Mouse (Mus musculus) liver, embryonic 16.5 days (tissue): ENCODE measurements around the gene Kpna7. TPM values are rescaled to one million over a fixed set of nuclear protein-coding genes. Genes with fewer than 3 reads are reported as not detected.
"Not testable (repeated sequence)": the region's sequence is repeated elsewhere in the genome, so short reads cannot be mapped to it uniquely, and the experiment has no call there.

Experiments used
- ATAC-seq: fragments of 200-750 bp; cut with Nextera tagmentation; 2 replicates; pipeline ENCODE4 v1.8.0; 2017; ENCODE audit warnings: low read depth, mild to moderate bottlenecking, moderate number of reproducible peaks, moderate library complexity
- H3K27ac ChIP-seq: fragments of 300-500 bp; sonication (generic); 2 replicates; pipeline ENCODE4 v1.5.1; 2014; ENCODE audit warnings: mild to moderate bottlenecking, low read length
- H3K27me3 ChIP-seq: fragments of 300-500 bp; sonication (generic); 2 replicates; pipeline ENCODE4 v1.6.1; 2014; ENCODE audit warnings: low read depth, low read length, mixed read lengths; ENCODE audit not compliant: control insufficient read depth, insufficient read depth
- H3K36me3 ChIP-seq: fragments of 300-500 bp; sonication (generic); 2 replicates; pipeline ENCODE4 v1.6.1; 2014; ENCODE audit warnings: mild to moderate bottlenecking; ENCODE audit not compliant: control insufficient read depth, insufficient read depth
- H3K4me1 ChIP-seq: fragments of 300-500 bp; sonication (generic); 2 replicates; pipeline ENCODE4 v1.6.1; 2014; ENCODE audit warnings: low read depth, low read length, mixed read lengths; ENCODE audit not compliant: control insufficient read depth
- H3K4me2 ChIP-seq: fragments of 300-500 bp; sonication (generic); 2 replicates; pipeline ENCODE4 v1.6.1; 2014; ENCODE audit warnings: low read depth, low read length, mixed read lengths
- H3K4me3 ChIP-seq: fragments of 300-500 bp; sonication (generic); 2 replicates; pipeline ENCODE4 v1.5.1; 2014; ENCODE audit warnings: low read depth, mild to moderate bottlenecking, low read length
- H3K9ac ChIP-seq: fragments of 300-500 bp; sonication (generic); 2 replicates; pipeline ENCODE4 v1.6.1; 2014; ENCODE audit warnings: low read depth, low read length
- H3K9me3 ChIP-seq: fragments of 300-500 bp; sonication (generic); replicated peaks from 2 replicates; pipeline ENCODE4 v1.6.1; 2016; ENCODE audit warnings: low read length; ENCODE audit not compliant: control insufficient read depth
- WGBS: fragments of 180-500 bp; shearing (Covaris S2); extraction: QIAGEN DNeasy Blood & Tissue Kit; methylation state at CpG from one replicate; pipeline ENCODE4 v1.1.7; 2014; ENCODE audit not compliant: insufficient replicate concordance; 5-methylcytosine and 5-hydroxymethylcytosine counted together
- polyA plus RNA-seq: library from polyadenylated mRNA; unstranded; fragments of >200 nt; fragmentation: Nextera tagmentation; extraction: Ambion mirVana; gene quantifications from 2 replicates; pipeline ENCODE4 v1.2.1, GENCODE M21; 2015

Gene Kpna7
- polyA plus RNA-seq, 1 experiment from 2014 or later: 0.17 TPM

GRCm38 (mm10) chr5:145068863-145069262, 15.0 kb downstream of the Kpna7 start:
- Histone ChIP-seq H3K4me3 (no peak overlapping the region), H3K36me3 (no peaks in the 10 kb centered on the region), H3K4me2 (no peak overlapping the region), H3K27me3 (no peaks in the 10 kb centered on the region), H3K27ac (no peak overlapping the region), H3K4me1 (no peaks in the 10 kb centered on the region), H3K9ac (no peak overlapping the region), H3K9me3 (no peaks in the 10 kb centered on the region)
- ATAC-seq: no peak
- WGBS: 33% methylated on average over 3 of the region's 3 CpGs

DNA sequence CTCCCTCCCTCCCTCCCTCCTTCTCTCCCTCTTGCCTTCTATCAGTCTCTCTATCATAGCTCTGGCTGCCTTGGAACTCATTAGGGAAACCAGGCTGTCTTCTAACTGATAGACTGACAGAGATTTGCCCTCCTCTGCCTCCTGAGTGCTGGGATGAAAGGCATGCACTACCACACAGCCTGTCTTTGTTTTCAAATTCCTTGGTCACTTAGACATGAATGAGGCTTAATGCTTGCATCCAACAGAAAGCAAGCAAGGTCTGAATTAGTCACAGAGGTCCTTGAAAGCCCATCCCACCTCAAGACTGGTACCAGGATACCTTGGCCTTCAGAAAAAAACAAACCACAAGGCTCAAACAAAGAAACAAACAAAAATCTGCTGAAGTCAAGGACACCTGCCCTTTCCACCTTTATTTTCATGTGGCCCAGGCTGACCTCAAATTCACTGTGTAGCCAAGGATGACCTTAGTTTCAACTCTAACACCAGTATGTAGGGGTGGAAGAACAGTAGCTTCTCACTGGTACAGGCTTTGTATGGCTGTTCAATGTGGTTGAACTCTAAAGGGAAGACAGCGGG, 19.0 kb downstream of the Kpna7 start:
- ATAC-seq: no peak
- Histone ChIP-seq H3K9me3 (no peaks in the 10 kb centered on the region), H3K4me2 (no peak overlapping the region), H3K27ac (no peak overlapping the region), H3K27me3 (no peaks in the 10 kb centered on the region), H3K4me1 (no peaks in the 10 kb centered on the region), H3K4me3 (no peak overlapping the region), H3K9ac (no peak overlapping the region), H3K36me3 (no peaks in the 10 kb centered on the region)
- 75% methylated on average over 1 of the region's 1 CpGs for WGBS

DNA sequence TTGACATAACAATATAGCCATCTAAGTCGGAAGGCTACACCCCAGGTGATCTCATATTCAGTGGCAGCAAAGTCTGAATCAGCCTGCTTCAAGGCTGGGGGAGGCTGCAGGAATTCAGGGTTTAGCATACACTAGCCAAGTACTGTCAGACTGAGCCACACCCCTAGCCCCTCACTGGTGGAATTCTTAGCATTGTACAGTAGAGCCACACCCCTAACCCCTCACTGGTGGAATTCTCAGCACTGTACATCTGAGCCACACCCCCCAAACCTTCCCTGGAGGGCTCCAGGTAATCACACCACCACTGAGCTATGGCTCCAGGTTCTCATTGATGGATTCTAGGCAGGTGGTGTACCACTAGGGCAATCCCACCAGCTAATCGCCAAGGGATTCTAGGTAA, 24.3 kb downstream of the Kpna7 start:
- no peak overlapping the region for H3K4me3 ChIP-seq
- ATAC-seq: no peak; the same call in 1 of the 2 replicates
- no peaks in the 10 kb centered on the region for H3K9me3 ChIP-seq
- no peak overlapping the region for H3K4me2 ChIP-seq
- no peaks in the 10 kb centered on the region for H3K27me3 ChIP-seq
- H3K27ac ChIP-seq: no peak overlapping the region
- no peaks in the 10 kb centered on the region for H3K36me3 ChIP-seq
- whole genome bisulfite sequencing: 65% methylated on average over 2 of the region's 2 CpGs
- no peak overlapping the region for H3K9ac ChIP-seq
- no peaks in the 10 kb centered on the region for H3K4me1 ChIP-seq

- Histone ChIP-seq H3K27me3 (no peaks in the 10 kb centered on the region), H3K27ac (no peak overlapping the region), H3K4me3 (no peak overlapping the region), H3K4me2 (no peak overlapping the region), H3K36me3 (no peaks in the 10 kb centered on the region), H3K9me3 (no peaks in the 10 kb centered on the region), H3K9ac (no peak overlapping the region), H3K4me1 (no peaks in the 10 kb centered on the region)
- no peak for ATAC-seq
- WGBS: 73% methylated on average over 7 of the region's 7 CpGs
These were observed 25.1 kb downstream of the Kpna7 start for GRCm38 (mm10) chr5:145058722-145059121.

GRCm38 (mm10) chr5:145057907-145058306, 25.9 kb downstream of the Kpna7 start:
- Histone ChIP-seq H3K4me2 (no peak overlapping the region), H3K9ac (no peak overlapping the region), H3K4me3 (no peak overlapping the region), H3K27ac (no peak overlapping the region), H3K4me1 (no peaks in the 10 kb centered on the region), H3K27me3 (no peaks in the 10 kb centered on the region), H3K9me3 (no peaks in the 10 kb centered on the region), H3K36me3 (no peaks in the 10 kb centered on the region)
- 63% methylated on average over 8 of the region's 8 CpGs for WGBS
- ATAC-seq: no peak

DNA sequence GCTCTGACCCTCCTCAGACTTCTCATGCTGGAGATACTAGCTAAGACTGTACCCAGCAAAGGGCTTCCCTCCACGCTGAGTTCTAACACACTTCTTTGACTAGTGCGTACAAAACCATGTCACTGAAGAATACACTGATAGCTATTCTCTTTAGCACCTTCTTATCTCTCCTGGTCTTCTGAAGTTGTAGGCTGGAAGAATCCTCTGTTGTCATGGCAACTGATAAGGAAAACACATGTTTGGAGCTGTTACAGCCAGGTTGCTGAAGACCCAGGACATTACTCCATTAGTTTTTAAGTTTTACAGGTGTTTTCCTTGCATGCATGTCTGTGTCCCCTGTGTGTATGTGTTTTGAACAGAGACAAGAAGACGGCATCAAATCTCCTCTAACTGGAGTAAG, 29.6 kb downstream of the Kpna7 start:
- H3K4me3 ChIP-seq, H3K4me1 ChIP-seq, H3K9ac ChIP-seq, ATAC-seq, H3K27ac ChIP-seq, H3K27me3 ChIP-seq, H3K9me3 ChIP-seq, H3K4me2 ChIP-seq, H3K36me3 ChIP-seq: not testable (repeated sequence)
- WGBS: 32% methylated on average over 3 of the region's 3 CpGs

DNA sequence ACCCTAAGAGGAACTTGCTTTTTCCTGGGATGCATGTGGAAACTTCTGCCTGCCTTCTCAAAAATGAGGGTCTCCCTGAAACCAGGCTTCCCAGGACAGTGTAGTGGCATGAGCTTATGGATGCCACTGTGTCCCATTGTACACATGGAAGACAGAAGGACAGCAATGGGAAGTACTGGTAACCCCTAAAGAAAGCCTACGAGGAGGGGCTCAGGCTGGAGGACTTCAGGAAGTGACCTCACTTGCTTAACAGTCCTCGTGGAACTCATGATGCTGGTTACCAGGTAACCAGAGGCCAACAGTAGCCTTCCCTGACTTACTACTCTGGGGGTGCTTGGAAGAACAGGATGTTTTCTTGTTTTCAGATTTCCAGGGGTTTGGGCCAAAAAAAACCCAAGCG, 41.1 kb downstream of the Kpna7 start, which contains the start of gene 1700018F24Rik:
Gene 1700018F24Rik, plus strand, starts transcription at position 301 of the 400 bp plus-strand sequence.
- not testable (repeated sequence) for H3K9ac ChIP-seq, H3K27me3 ChIP-seq, H3K27ac ChIP-seq, H3K36me3 ChIP-seq, H3K4me1 ChIP-seq, H3K9me3 ChIP-seq, H3K4me3 ChIP-seq, H3K4me2 ChIP-seq, ATAC-seq
- 50% methylated on average over 3 of the region's 3 CpGs for WGBS

DNA sequence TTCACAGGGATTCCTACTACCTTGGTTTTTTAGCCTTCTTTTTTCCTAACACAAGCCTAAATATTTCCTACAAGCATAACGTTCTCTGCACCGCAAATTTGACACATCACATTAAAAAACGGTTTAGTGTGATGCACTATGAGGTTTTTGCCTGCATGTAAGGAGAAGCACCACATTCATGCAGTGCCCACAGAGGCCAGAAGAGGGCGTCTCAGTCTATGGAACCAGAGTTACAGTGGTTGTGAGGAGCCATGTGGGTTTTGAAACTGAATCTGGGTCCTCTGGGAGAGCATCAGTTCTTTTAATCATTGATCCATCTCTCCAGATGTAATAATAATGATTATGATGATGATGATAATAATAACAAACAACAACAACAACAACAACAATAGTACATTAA, 42.2 kb downstream of the Kpna7 start:
- no peak for ATAC-seq
- WGBS: 36% methylated on average over 4 of the region's 4 CpGs

DNA sequence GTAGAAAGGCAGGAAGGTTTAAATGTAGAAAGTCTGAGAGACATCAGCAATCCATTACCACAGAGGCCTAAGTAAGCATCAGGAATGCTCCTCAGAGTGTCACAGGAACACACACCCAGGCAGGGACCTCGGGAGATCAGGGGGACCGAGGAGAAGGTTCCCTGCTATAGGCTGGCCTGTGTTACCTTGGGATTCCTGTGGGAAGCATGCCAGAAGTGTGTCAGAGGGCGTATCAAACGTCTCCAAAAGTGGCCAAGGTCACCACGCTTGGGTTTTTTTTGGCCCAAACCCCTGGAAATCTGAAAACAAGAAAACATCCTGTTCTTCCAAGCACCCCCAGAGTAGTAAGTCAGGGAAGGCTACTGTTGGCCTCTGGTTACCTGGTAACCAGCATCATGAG, 51.4 kb downstream of the Kpna7 start, which contains the start of gene Gm4871:
Gene Gm4871, minus strand, starts transcription at position 364 of the 400 bp plus-strand sequence.
- not testable (repeated sequence) for ATAC-seq
- WGBS: 43% methylated on average over 5 of the region's 5 CpGs

More for the DNA sequence above, 42.2 kb downstream of the Kpna7 start:
- no peak overlapping the region for H3K4me3 ChIP-seq
- no peaks in the 10 kb centered on the region for H3K36me3 ChIP-seq
- H3K27ac ChIP-seq: no peak overlapping the region
- no peaks in the 10 kb centered on the region for H3K4me1 ChIP-seq
- H3K27me3 ChIP-seq: no peaks in the 10 kb centered on the region
- H3K9me3 ChIP-seq: no peaks in the 10 kb centered on the region
- H3K9ac ChIP-seq: no peak overlapping the region
- H3K4me2 ChIP-seq: no peak overlapping the region

More for the DNA sequence above, 51.4 kb downstream of the Kpna7 start, which contains the start of gene Gm4871:
- H3K36me3 ChIP-seq, H3K27me3 ChIP-seq, H3K4me3 ChIP-seq, H3K9me3 ChIP-seq, H3K27ac ChIP-seq, H3K4me1 ChIP-seq, H3K4me2 ChIP-seq, H3K9ac ChIP-seq: not testable (repeated sequence)
